In genomic region chr4:48047136-48047765, GRCm38 (mm10) we compare ENCODE assay signal across 8 mouse cellular contexts. TPM values are rescaled to one million over a fixed set of nuclear protein-coding genes. Genes with fewer than 3 reads are reported as not detected.
A peak's percentile ranks its signal among the peaks of the same experiment; 100 is the strongest.
DNase-seq lines count a peak whose midpoint lies in the region; ATAC-seq and TF ChIP-seq lines count a peak whose summit lies in the region.

No protein-coding gene starts in this region.

- no peak for ATAC-seq in liver, postnatal 0 days
- ATAC-seq in stomach, embryonic 14.5 days (ENCODE audit: insufficient number of reproducible peaks, insufficient read depth, low FRiP score, low read depth): no peak
- no peak for ATAC-seq in megakaryocyte-erythroid progenitor cell, adult 5-6 weeks (replicated peaks; ENCODE audit: low FRiP score, low TSS enrichment, poor library complexity, severe bottlenecking)

- intact Hi-C loops in heart, postnatal 25 days (cut with DNase I): loop anchor here (2.0 to 5.0 kb wide), 2 partner anchors 78 to 150 kb away; partner anchors contain the start of gene Stx17
- intact Hi-C loops in heart, postnatal 36 days (cut with DNase I): loop anchor here (2.0 to 10.0 kb wide), 5 partner anchors 78 to 692 kb away; partner anchors contain the start of genes Erp44, Invs, Stx17 and Tex10

- TF ChIP-seq EP300 in liver, postnatal 0 days (IDR thresholded peaks at IDR 0.05; ENCODE audit: low read depth): no peak

- peak; percentile 94 for DNase-seq in heart, adult 11 months
- no peak for DNase-seq in heart, postnatal 25 days (ENCODE audit: low spot score)
- peak; percentile 18 to 19 for DNase-seq in heart, postnatal 36 days
- DNase-seq in liver, postnatal 0 days: peak; percentile 26

- TF ChIP-seq POLR2A in cortical plate, adult 2 months (IDR thresholded peaks at IDR 0.05; ENCODE audit: extremely low read depth, insufficient read depth, low read length): no peak

- under 1% methylated on average over 32 of the region's 33 CpGs for WGBS in liver, postnatal 0 days (ENCODE audit: insufficient replicate concordance)
- WGBS in stomach, embryonic 14.5 days: under 1% methylated on average over 33 of the region's 33 CpGs

- H3K36me3 ChIP-seq in E14TG2a.4 (ENCODE audit: insufficient read depth, low read length): no peaks in the 10 kb centered on the region
- no peaks in the 10 kb centered on the region for H3K36me3 ChIP-seq in liver, postnatal 0 days (replicated peaks; ENCODE audit: insufficient read depth, low read length)
- H3K36me3 ChIP-seq in stomach, embryonic 14.5 days (ENCODE audit: control insufficient read depth, insufficient read depth, low read length): no peaks in the 10 kb centered on the region

- TF ChIP-seq CTCF in E14TG2a.4 (conservative IDR thresholded peaks at IDR 0.05; ENCODE audit: low read length): no peak
- TF ChIP-seq CTCF in cortical plate, adult 2 months (IDR thresholded peaks at IDR 0.05; ENCODE audit: extremely low read depth, insufficient read depth, low read length): no peak
- no peak for TF ChIP-seq CTCF in liver, postnatal 0 days (IDR thresholded peaks at IDR 0.05; ENCODE audit: low read depth)

- no peaks in the 10 kb centered on the region for H3K9me3 ChIP-seq in E14TG2a.4 (ENCODE audit: low read length)
- H3K9me3 ChIP-seq in liver, postnatal 0 days (ENCODE audit: low read length): no peaks in the 10 kb centered on the region
- H3K9me3 ChIP-seq in stomach, embryonic 14.5 days (ENCODE audit: control insufficient read depth, low read depth, low read length): no peaks in the 10 kb centered on the region

- H3K4me3 ChIP-seq in E14TG2a.4 (replicated peaks; ENCODE audit: low read length): peak overlapping the region; percentile 62
- H3K4me3 ChIP-seq in cortical plate, adult 2 months (ENCODE audit: insufficient read depth, low read length): peak overlapping the region; percentile 68
- H3K4me3 ChIP-seq in liver, postnatal 0 days (ENCODE audit: low read depth, low read length): peak overlapping the region; percentile 83
- peak overlapping the region; percentile 65 for H3K4me3 ChIP-seq in stomach, embryonic 14.5 days (ENCODE audit: low read depth, low read length)

- H3K4me1 ChIP-seq in E14TG2a.4 (replicated peaks; ENCODE audit: low read depth, low read length): peaks cover 59% of the 10 kb centered on the region
- no peaks in the 10 kb centered on the region; the same call in 1 of the 2 replicates for H3K4me1 ChIP-seq in cortical plate, adult 2 months (ENCODE audit: control insufficient read depth, insufficient read depth, low read length)
- peaks cover 25% of the 10 kb centered on the region for H3K4me1 ChIP-seq in liver, postnatal 0 days (ENCODE audit: insufficient read depth)
- peaks cover 23% of the 10 kb centered on the region for H3K4me1 ChIP-seq in stomach, embryonic 14.5 days (ENCODE audit: control insufficient read depth, insufficient read depth, low read length)

- peaks cover 87% of the 10 kb centered on the region for H3K27me3 ChIP-seq in E14TG2a.4 (ENCODE audit: insufficient read depth, low read length)
- peaks cover 73% of the 10 kb centered on the region for H3K27me3 ChIP-seq in liver, postnatal 0 days (ENCODE audit: insufficient read depth, low read length)
- H3K27me3 ChIP-seq in stomach, embryonic 14.5 days (ENCODE audit: control insufficient read depth, insufficient read depth, low read length): peaks cover 43% of the 10 kb centered on the region

- H3K27ac ChIP-seq in cortical plate, adult 2 months (ENCODE audit: insufficient read depth, low read length): no peak overlapping the region
- no peak overlapping the region for H3K27ac ChIP-seq in liver, postnatal 0 days (ENCODE audit: low read depth)
- H3K27ac ChIP-seq in stomach, embryonic 14.5 days (ENCODE audit: low read length): no peak overlapping the region

- no peak overlapping the region for H3K9ac ChIP-seq in liver, postnatal 0 days (replicated peaks)
- H3K9ac ChIP-seq in stomach, embryonic 14.5 days (replicated peaks; ENCODE audit: low read depth, low read length): no peak overlapping the region

- H3K4me2 ChIP-seq in liver, postnatal 0 days (ENCODE audit: low read depth, low read length): peak overlapping the region; percentile 95
- H3K4me2 ChIP-seq in stomach, embryonic 14.5 days (replicated peaks; ENCODE audit: low read depth, low read length): peak overlapping the region; percentile 83

RNA-seq across cellular contexts. Expression of gene Nr4a3, which starts 2.3 kb away (rescaled TPM):
- total RNA-seq in heart, postnatal 25 days (2021): 1 to 10 TPM; 2.5 to 5.9 TPM
- polyA plus RNA-seq in cortical plate, adult 2 months (2012; rRNA removed): 10.5 and 12.0 TPM in 2 replicates
- 10 to 100 TPM in 1 of 2 experiments, 1 to 10 TPM in 1; 2.3 to 12.3 TPM for total RNA-seq in heart, postnatal 36 days (2021)
- not detected in 2 replicates for polyA plus RNA-seq in liver, postnatal 0 days (2015; fragmentation: Nextera tagmentation; extraction: Ambion mirVana)
- 0.10 and 0.20 TPM in 2 replicates for polyA plus RNA-seq in stomach, embryonic 14.5 days (2014; fragmentation: Nextera tagmentation; extraction: Ambion mirVana)
- total RNA-seq in megakaryocyte-erythroid progenitor cell, adult 5-6 weeks (2014; fragmentation: Nextera tagmentation): 0.59 and 0.64 TPM in 2 replicates
- total RNA-seq in megakaryocyte-erythroid progenitor cell, adult 5-6 weeks (2017): 0.27 and 2.2 TPM in 2 replicates
